Mouse (Mus musculus) heart, embryonic 14.5 days (tissue): Measurements from ENCODE around the gene Ephx1. TPM values are rescaled to one million over a fixed set of nuclear protein-coding genes. Genes with fewer than 3 reads are reported as not detected.

ENCODE experiments used
- ATAC-seq: fragments of 200-750 bp; cut with Nextera tagmentation; 2 replicates; pipeline ENCODE4 v1.8.0; 2017; ENCODE audit warnings: low read depth, moderate TSS enrichment; ENCODE audit not compliant: insufficient number of reproducible peaks, insufficient read depth, low FRiP score
- H3K27ac ChIP-seq, 2 experiments: fragments of 200-500 bp in 1 of 2; fragments of 300-500 bp in 1 of 2; sonication (generic) in 1 of 2; replicated peaks in 1 of 2; 2 replicates each; pipeline ENCODE4 v1.5.1; 2012 to 2014; ENCODE audit warnings: low read depth in 2 of 2, low read length in 2 of 2, control low read depth in 1 of 2, mild to moderate bottlenecking in 1 of 2, mixed read lengths in 1 of 2; ENCODE audit not compliant: control insufficient read depth in 1 of 2, insufficient read depth in 1 of 2
- H3K27me3 ChIP-seq: fragments of 300-500 bp; sonication (generic); 2 replicates; pipeline ENCODE4 v1.6.1; 2014; ENCODE audit warnings: mild to moderate bottlenecking, low read length, control low read depth; ENCODE audit not compliant: control insufficient read depth, insufficient read depth
- H3K36me3 ChIP-seq: fragments of 300-500 bp; sonication (generic); 2 replicates; pipeline ENCODE4 v1.6.1; 2014; ENCODE audit warnings: mild to moderate bottlenecking, control low read depth, low read length, mixed read lengths; ENCODE audit not compliant: control insufficient read depth, insufficient read depth
- H3K4me1 ChIP-seq, 2 experiments: fragments of 200-500 bp in 1 of 2; fragments of 300-500 bp in 1 of 2; sonication (generic) in 1 of 2; 2 replicates each; pipeline ENCODE4 v1.6.1; 2012 to 2014; ENCODE audit warnings: low read length in 2 of 2, control low read depth in 1 of 2, mixed read lengths in 1 of 2; ENCODE audit not compliant: control insufficient read depth in 2 of 2, insufficient read depth in 2 of 2
- H3K4me2 ChIP-seq: fragments of 300-500 bp; sonication (generic); 2 replicates; pipeline ENCODE4 v1.6.1; 2014; ENCODE audit warnings: mild to moderate bottlenecking, low read length
- H3K4me3 ChIP-seq, 2 experiments: fragments of 200-500 bp in 1 of 2; fragments of 300-500 bp in 1 of 2; sonication (generic) in 1 of 2; 2 replicates each; pipeline ENCODE4 v1.5.1; 2012 to 2014; ENCODE audit warnings: low read length in 2 of 2, mild to moderate bottlenecking in 2 of 2, control low read depth in 1 of 2, low read depth in 1 of 2, moderate library complexity in 1 of 2; ENCODE audit not compliant: control insufficient read depth in 1 of 2, insufficient read depth in 1 of 2
- H3K9ac ChIP-seq: fragments of 300-500 bp; sonication (generic); 2 replicates; pipeline ENCODE4 v1.6.1; 2014; ENCODE audit warnings: mild to moderate bottlenecking, low read length
- H3K9me3 ChIP-seq: fragments of 300-500 bp; sonication (generic); 2 replicates; pipeline ENCODE4 v1.6.1; 2016; ENCODE audit warnings: low read length, control low read depth; ENCODE audit not compliant: control insufficient read depth
- WGBS: fragments of 180-500 bp; shearing (Covaris S2); extraction: QIAGEN DNeasy Blood & Tissue Kit; methylation state at CpG from one replicate; pipeline ENCODE4 v1.1.7; 2014; 5-methylcytosine and 5-hydroxymethylcytosine counted together
- polyA plus RNA-seq: library from polyadenylated mRNA; unstranded; fragments of >200 nt; fragmentation: Nextera tagmentation; extraction: Ambion mirVana; gene quantifications from 2 replicates; pipeline ENCODE4 v1.2.1, GENCODE M21; 2014

Gene Ephx1
- polyA plus RNA-seq, 1 experiment from 2014 or later = 10.5 TPM

GRCm38 (mm10) chr1:180934467-180935419 is 86.0 kb downstream of the Ephx1 start, which contains the start of gene Lefty1:
Lefty1 (plus strand) TSS chr1:180935022.
- no peak within 1 kb of the TSS for H3K9ac ChIP-seq
- peaks cover 42% of the 10 kb centered on the region for H3K27me3 ChIP-seq
- H3K4me3 ChIP-seq = no peak within 1 kb of the TSS
- H3K4me2 ChIP-seq = no peak within 1 kb of the TSS
- H3K27ac ChIP-seq = no peak within 1 kb of the TSS
- H3K9me3 ChIP-seq = no peaks in the 10 kb centered on the region
- no peaks in the 10 kb centered on the region for H3K4me1 ChIP-seq
- 14% methylated on average over 21 of the region's 21 CpGs for WGBS
- no peaks in the 10 kb centered on the region for H3K36me3 ChIP-seq
- no peak for ATAC-seq

DNA sequence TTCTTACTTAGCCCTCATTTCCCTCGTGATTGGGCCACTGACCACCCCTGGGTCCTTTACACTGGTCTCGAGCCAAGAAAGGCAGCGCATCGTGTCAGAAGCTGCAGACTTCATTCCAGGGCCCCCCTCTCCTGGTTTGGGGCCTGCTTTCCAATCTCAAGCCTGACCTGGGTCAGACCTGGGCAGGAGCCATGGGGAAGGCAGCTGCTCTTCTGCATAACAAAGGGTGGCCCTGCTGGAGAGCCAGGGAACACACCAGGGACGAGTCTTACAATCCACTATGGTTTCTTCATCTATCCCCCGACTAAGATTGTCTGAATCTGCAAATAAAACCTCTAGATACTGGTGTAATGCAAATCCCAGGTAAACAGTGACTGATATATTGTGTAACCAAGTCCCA is 87.0 kb downstream of the Ephx1 start:
- Histone ChIP-seq H3K9ac (no peak overlapping the region), H3K4me2 (no peak overlapping the region), H3K27me3 (peaks cover 42% of the 10 kb centered on the region), H3K4me1 (no peaks in the 10 kb centered on the region), H3K27ac (no peak overlapping the region), H3K36me3 (no peaks in the 10 kb centered on the region), H3K4me3 (no peak overlapping the region), H3K9me3 (no peaks in the 10 kb centered on the region)
- ATAC-seq = no peak
- 33% methylated on average over 6 of the region's 6 CpGs for WGBS

- no peak overlapping the region for H3K4me2 ChIP-seq
- H3K9me3 ChIP-seq = no peaks in the 10 kb centered on the region
- H3K4me3 ChIP-seq = no peak overlapping the region
- ATAC-seq = no peak
- H3K27me3 ChIP-seq = peaks cover 36% of the 10 kb centered on the region
- 66% methylated on average over 3 of the region's 3 CpGs for WGBS
- H3K4me1 ChIP-seq = no peaks in the 10 kb centered on the region
- no peak overlapping the region for H3K9ac ChIP-seq
- no peak overlapping the region for H3K27ac ChIP-seq
- H3K36me3 ChIP-seq = no peaks in the 10 kb centered on the region
These were observed 89.6 kb downstream of the Ephx1 start for GRCm38 (mm10) chr1:180931106-180931505.

DNA sequence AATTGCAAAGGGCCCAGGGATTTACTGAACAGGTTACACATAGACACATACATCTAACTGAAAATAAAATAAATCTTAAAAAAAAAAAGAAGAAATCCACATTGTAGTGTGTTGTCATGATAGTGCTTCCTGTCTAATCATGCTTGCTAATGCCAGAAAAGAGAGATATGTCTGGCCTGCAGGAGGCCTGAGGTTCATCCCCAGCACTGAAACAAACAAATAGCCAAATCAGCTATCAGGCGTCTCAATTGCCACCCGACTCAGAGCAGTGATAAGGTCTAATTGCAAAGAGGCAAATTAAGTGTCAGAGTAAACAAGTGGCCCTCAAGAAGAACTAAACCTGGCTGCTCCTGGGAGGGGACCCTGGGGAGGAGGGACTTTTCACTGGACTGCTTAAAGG is 91.1 kb downstream of the Ephx1 start:
- Histone ChIP-seq H3K4me3 (no peak overlapping the region), H3K9me3 (no peaks in the 10 kb centered on the region), H3K9ac (no peak overlapping the region), H3K4me2 (no peak overlapping the region), H3K27me3 (peaks cover 21% of the 10 kb centered on the region), H3K4me1 (no peaks in the 10 kb centered on the region), H3K36me3 (no peaks in the 10 kb centered on the region), H3K27ac (no peak overlapping the region)
- ATAC-seq = no peak
- WGBS = 28% methylated on average over 2 of the region's 2 CpGs

DNA sequence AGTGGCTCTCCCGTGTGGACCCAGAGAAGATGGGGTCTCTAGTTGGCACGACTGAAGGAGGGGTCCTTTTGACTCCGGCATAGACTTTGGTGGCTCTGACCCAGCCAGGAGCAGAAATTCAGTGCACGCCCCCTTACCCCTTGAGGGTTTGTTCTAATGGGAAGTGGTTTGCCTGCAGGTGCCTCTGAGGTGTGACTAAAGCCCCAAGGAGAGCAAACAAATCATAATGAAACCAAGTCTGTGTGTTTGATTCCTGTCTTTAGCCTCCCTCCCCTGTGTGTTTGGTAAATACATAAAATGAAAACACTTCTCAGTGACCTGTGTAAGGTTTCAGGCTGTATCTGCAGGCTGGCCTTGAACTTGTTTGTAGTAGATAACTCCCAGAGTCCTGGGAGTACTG is 94.4 kb downstream of the Ephx1 start:
- no peaks in the 10 kb centered on the region for H3K9me3 ChIP-seq
- H3K4me3 ChIP-seq = no peak overlapping the region
- 0 out of 2 replicates have a peak, but pooled peaks cover 4% of the 10 kb centered on the region for H3K27me3 ChIP-seq
- no peak overlapping the region for H3K4me2 ChIP-seq
- H3K27ac ChIP-seq = no peak overlapping the region
- H3K9ac ChIP-seq = no peak overlapping the region
- peaks cover 5% of the 10 kb centered on the region in 2 experiments; a peak in 2 of 4 replicates for H3K4me1 ChIP-seq
- H3K36me3 ChIP-seq = no peaks in the 10 kb centered on the region
- 62% methylated on average over 4 of the region's 4 CpGs for WGBS
- no peak for ATAC-seq

Other genes starting within 250 kb of the Ephx1 start
- 1,749 and 1,827 TPM in 2 replicates for gene H3f3a, start 207.0 kb downstream of the Ephx1 start, polyA plus RNA-seq
- gene Sde2, start 169.8 kb downstream of the Ephx1 start, polyA plus RNA-seq = 22.3 TPM in 2 replicates
- gene Lefty2, start 127.8 kb downstream of the Ephx1 start, polyA plus RNA-seq = not detected in 2 replicates
- 42.1 and 46.0 TPM in 2 replicates for gene Pycr2, start 116.6 kb downstream of the Ephx1 start, polyA plus RNA-seq
- gene Lefty1, start 85.9 kb downstream of the Ephx1 start, polyA plus RNA-seq = 1.1 and 1.5 TPM in 2 replicates
- gene Tmem63a, start 78.6 kb downstream of the Ephx1 start, polyA plus RNA-seq = 9.1 and 9.3 TPM in 2 replicates
- not detected in 2 replicates for gene 9130409I23Rik, start 30.3 kb upstream of the Ephx1 start, polyA plus RNA-seq
- 19.6 and 20.2 TPM in 2 replicates for gene Nvl, start 123.3 kb upstream of the Ephx1 start, polyA plus RNA-seq
- gene Cnih4, start 123.8 kb upstream of the Ephx1 start, polyA plus RNA-seq = 145 and 147 TPM in 2 replicates
- gene Wdr26, start 191.1 kb upstream of the Ephx1 start, polyA plus RNA-seq = 46.6 and 47.7 TPM in 2 replicates